27 mouse cellular contexts compared by ENCODE assay signal in genomic region chrX:157829983-157830382, GRCm38 (mm10). TPM values are rescaled to one million over a fixed set of nuclear protein-coding genes. Genes with fewer than 3 reads are reported as not detected.
"Had no signal": no experiment of that assay in that cellular context is flagged by ENCODE, and none has a peak within 500 bp of the region (broad histone marks: within the 10 kb centered on the region; RNA-seq: fewer than 3 reads in every experiment).

No protein-coding gene starts in this region.

- H3K4me3 ChIP-seq: midbrain, embryonic 10.5 days; midbrain, embryonic 12.5 days; myocyte; neural tube, embryonic 13.5 days; neural tube, embryonic 15.5 days; stomach, embryonic 15.5 days had no signal

- H3K36me3 ChIP-seq: midbrain, embryonic 10.5 days; midbrain, embryonic 12.5 days; neural tube, embryonic 13.5 days; neural tube, embryonic 15.5 days; stomach, embryonic 15.5 days had no signal

- H3K27me3 ChIP-seq: midbrain, embryonic 12.5 days; neural tube, embryonic 13.5 days; neural tube, embryonic 15.5 days; stomach, embryonic 15.5 days had no signal

- H3K4me2 ChIP-seq: lung, embryonic 14.5 days; midbrain, embryonic 12.5 days; neural tube, embryonic 13.5 days; neural tube, embryonic 15.5 days; stomach, embryonic 15.5 days had no signal

- H3K9me3 ChIP-seq: midbrain, embryonic 10.5 days; midbrain, embryonic 12.5 days; neural tube, embryonic 13.5 days; neural tube, embryonic 15.5 days; stomach, embryonic 15.5 days had no signal

- H3K9ac ChIP-seq: lung, embryonic 14.5 days; midbrain, embryonic 12.5 days; neural tube, embryonic 13.5 days; neural tube, embryonic 15.5 days; stomach, embryonic 15.5 days had no signal

- H3K27ac ChIP-seq: midbrain, embryonic 10.5 days; midbrain, embryonic 12.5 days; neural tube, embryonic 13.5 days; neural tube, embryonic 15.5 days; stomach, embryonic 15.5 days; stomach, postnatal 0 days had no signal

- DNase-seq: lung, adult 18-20 months; lung, embryonic 14.5 days; lung, postnatal 10 days; lung, postnatal 4 days; midbrain, embryonic 14.5 days; retina, postnatal 1 day; right cerebral cortex, adult 18-20 months; right cerebral cortex, postnatal 25 days; right cerebral cortex, postnatal 4 days; thymus, adult 18-20 months; thymus, postnatal 14 days; thymus, postnatal 36 days had no signal

- H3K4me1 ChIP-seq: midbrain, embryonic 10.5 days; midbrain, embryonic 12.5 days; neural tube, embryonic 13.5 days; neural tube, embryonic 15.5 days; stomach, embryonic 15.5 days had no signal

- ATAC-seq: midbrain, embryonic 16.5 days had no signal

RNA-seq across cellular contexts. Expression of gene Klhl34, which starts 11.7 kb away (rescaled TPM):
- total RNA-seq: megakaryocyte, adult 5-6 weeks; megakaryocyte-erythroid progenitor cell, adult 5-6 weeks had no signal
- polyA plus RNA-seq: liver, embryonic 16.5 days; small intestine, adult 2 months; spleen, adult 2 months; thymus, postnatal 0 days; urinary bladder, adult 2 months had no signal
